ENCODE assay signal across 9 mouse cellular contexts in genomic region chr15:101056225-101056624, GRCm38 (mm10). TPM values are rescaled to one million over a fixed set of nuclear protein-coding genes. Genes with fewer than 3 reads are reported as not detected.
DNase-seq lines count a peak whose midpoint lies in the region; ATAC-seq and TF ChIP-seq lines count a peak whose summit lies in the region.
"Had no signal": no experiment of that assay in that cellular context is flagged by ENCODE, and none has a peak within 500 bp of the region (broad histone marks: within the 10 kb centered on the region; RNA-seq: fewer than 3 reads in every experiment).

No protein-coding gene starts in this region.

- H3K9me3 ChIP-seq in forebrain, embryonic 10.5 days = no peaks in the 10 kb centered on the region
- H3K9me3 ChIP-seq in intestine, embryonic 16.5 days (ENCODE audit: control insufficient read depth, low read length) = no peaks in the 10 kb centered on the region
- no peaks in the 10 kb centered on the region for H3K9me3 ChIP-seq in limb, embryonic 14.5 days (ENCODE audit: control insufficient read depth, low read length)
- H3K9me3 ChIP-seq in neural tube, embryonic 12.5 days = no peaks in the 10 kb centered on the region

- no peak overlapping the region for H3K9ac ChIP-seq in intestine, embryonic 16.5 days (ENCODE audit: low read depth, low read length)
- no peak overlapping the region for H3K9ac ChIP-seq in limb, embryonic 14.5 days (ENCODE audit: low read depth, low read length, severe bottlenecking)
- no peak overlapping the region for H3K9ac ChIP-seq in neural tube, embryonic 12.5 days

- H3K27ac ChIP-seq in forebrain, embryonic 10.5 days = no peak overlapping the region
- H3K27ac ChIP-seq in intestine, embryonic 16.5 days (ENCODE audit: low read length) = no peak overlapping the region
- no peak overlapping the region for H3K27ac ChIP-seq in limb, embryonic 14.5 days (replicated peaks; ENCODE audit: low read depth, low read length)
- no peak overlapping the region for H3K27ac ChIP-seq in neural tube, embryonic 12.5 days

- 0 out of 2 replicates have a peak, but pooled peaks have one; percentile 49 for ATAC-seq in cerebellum, adult (ENCODE audit: insufficient number of reproducible peaks, low FRiP score, low TSS enrichment)
- ATAC-seq in intestine, embryonic 16.5 days = peak; percentile 77
- ATAC-seq in limb, embryonic 14.5 days (ENCODE audit: low FRiP score, low read depth) = peak; percentile 72
- ATAC-seq in neural tube, embryonic 12.5 days (ENCODE audit: low FRiP score, low read depth) = peak; percentile 52; the same call in 1 of the 2 replicates
- ATAC-seq in monocyte, adult 5-6 weeks (replicated peaks; ENCODE audit: insufficient number of reproducible peaks, low FRiP score, low TSS enrichment, poor library complexity, severe bottlenecking) = no peak

- peaks cover 33% of the 10 kb centered on the region for H3K36me3 ChIP-seq in forebrain, embryonic 10.5 days (replicated peaks)
- H3K36me3 ChIP-seq in intestine, embryonic 16.5 days (ENCODE audit: control insufficient read depth, insufficient read depth, low read length) = no peaks in the 10 kb centered on the region
- 0 out of 2 replicates have a peak, but pooled peaks cover 11% of the 10 kb centered on the region for H3K36me3 ChIP-seq in limb, embryonic 14.5 days (ENCODE audit: control insufficient read depth, insufficient read depth, low read length)
- peaks cover 3% of the 10 kb centered on the region; the same call in 1 of the 2 replicates for H3K36me3 ChIP-seq in neural tube, embryonic 12.5 days

- WGBS in forebrain, embryonic 10.5 days = 42% methylated on average over 10 of the region's 10 CpGs
- WGBS in intestine, embryonic 16.5 days = 41% methylated on average over 10 of the region's 10 CpGs
- 37% methylated on average over 10 of the region's 10 CpGs for WGBS in limb, embryonic 14.5 days
- WGBS in neural tube, embryonic 12.5 days = 38% methylated on average over 10 of the region's 10 CpGs

- no peak overlapping the region for H3K4me2 ChIP-seq in intestine, embryonic 16.5 days (ENCODE audit: low read depth, low read length)
- H3K4me2 ChIP-seq in limb, embryonic 14.5 days (replicated peaks; ENCODE audit: low read depth, low read length, severe bottlenecking) = no peak overlapping the region
- H3K4me2 ChIP-seq in neural tube, embryonic 12.5 days (replicated peaks) = no peak overlapping the region

- peaks cover 76% of the 10 kb centered on the region for H3K27me3 ChIP-seq in forebrain, embryonic 10.5 days (ENCODE audit: poor library complexity, severe bottlenecking)
- H3K27me3 ChIP-seq in intestine, embryonic 16.5 days (replicated peaks; ENCODE audit: control insufficient read depth, insufficient read depth, low read length) = peaks cover 32% of the 10 kb centered on the region
- peaks cover 39% of the 10 kb centered on the region for H3K27me3 ChIP-seq in limb, embryonic 14.5 days (ENCODE audit: control insufficient read depth, insufficient read depth, low read length)
- peaks cover 36% of the 10 kb centered on the region for H3K27me3 ChIP-seq in neural tube, embryonic 12.5 days (replicated peaks)

- peaks cover 77% of the 10 kb centered on the region for H3K4me1 ChIP-seq in forebrain, embryonic 10.5 days
- peaks cover 12% of the 10 kb centered on the region for H3K4me1 ChIP-seq in intestine, embryonic 16.5 days (ENCODE audit: control insufficient read depth, insufficient read depth, low read length)
- peaks cover 11% of the 10 kb centered on the region; the same call in 1 of the 2 replicates for H3K4me1 ChIP-seq in limb, embryonic 14.5 days (ENCODE audit: control insufficient read depth, insufficient read depth, low read length)
- H3K4me1 ChIP-seq in neural tube, embryonic 12.5 days = peaks cover 48% of the 10 kb centered on the region

- no peak for DNase-seq in cerebellum, adult 11-12 months
- peak; percentile 15 for DNase-seq in MEL-GATA-1-ER (ENCODE audit: extremely low read depth, low read depth)
- DNase-seq in forebrain, embryonic 10.5 days (ENCODE audit: extremely low spot score, low spot score) = peak; percentile 59
- DNase-seq in limb, embryonic 14.5 days (ENCODE audit: low spot score) = peak; percentile 77

- no peak overlapping the region for H3K4me3 ChIP-seq in forebrain, embryonic 10.5 days
- H3K4me3 ChIP-seq in intestine, embryonic 16.5 days (ENCODE audit: low read length) = no peak overlapping the region
- H3K4me3 ChIP-seq in limb, embryonic 14.5 days (replicated peaks; ENCODE audit: low read length) = no peak overlapping the region
- H3K4me3 ChIP-seq in neural tube, embryonic 12.5 days = no peak overlapping the region

- no peak for TF ChIP-seq POLR2A in limb, embryonic 14.5 days (IDR thresholded peaks at IDR 0.05; ENCODE audit: borderline replicate concordance, extremely low read depth, insufficient read depth, insufficient read length)

RNA-seq across cellular contexts. Expression of gene Gm47841, which starts 9.0 kb away (rescaled TPM):
- not detected in 2 replicates for polyA plus RNA-seq in forebrain, embryonic 10.5 days (2016; fragmentation: Nextera tagmentation; extraction: Ambion mirVana)
- polyA plus RNA-seq in intestine, embryonic 16.5 days (2015; fragmentation: Nextera tagmentation; extraction: Ambion mirVana) = not detected in 2 replicates
- 0.05 TPM in 1 of 2 replicates, not detected in the other for polyA plus RNA-seq in limb, embryonic 14.5 days (2012; rRNA removed)
- polyA plus RNA-seq in limb, embryonic 14.5 days (2014; fragmentation: Nextera tagmentation; extraction: Ambion mirVana) = not detected in 2 replicates
- polyA plus RNA-seq in neural tube, embryonic 12.5 days (2016; fragmentation: Nextera tagmentation; extraction: Ambion mirVana) = not detected in 2 replicates
- total RNA-seq in monocyte, adult 5-6 weeks (2017) = not detected in 3 replicates
- polyA plus RNA-seq: gonadal fat pad, adult 2 months had no signal

RNA-seq across cellular contexts. Expression of gene Fignl2, which starts 22.1 kb away (rescaled TPM):
- polyA plus RNA-seq in forebrain, embryonic 10.5 days (2016; fragmentation: Nextera tagmentation; extraction: Ambion mirVana) = 0.80 and 0.82 TPM in 2 replicates
- polyA plus RNA-seq in intestine, embryonic 16.5 days (2015; fragmentation: Nextera tagmentation; extraction: Ambion mirVana) = 0.12 TPM in 2 replicates
- polyA plus RNA-seq in limb, embryonic 14.5 days (2012; rRNA removed) = 3.7 and 5.4 TPM in 2 replicates
- polyA plus RNA-seq in limb, embryonic 14.5 days (2014; fragmentation: Nextera tagmentation; extraction: Ambion mirVana) = 0.15 and 0.17 TPM in 2 replicates
- polyA plus RNA-seq in neural tube, embryonic 12.5 days (2016; fragmentation: Nextera tagmentation; extraction: Ambion mirVana) = 0.55 and 0.84 TPM in 2 replicates
- total RNA-seq in monocyte, adult 5-6 weeks (2017) = 0.57 TPM in 1 of 3 replicates, not detected in the others

RNA-seq across cellular contexts. Expression of gene Ankrd33, which starts 59.3 kb away (rescaled TPM):
- polyA plus RNA-seq in forebrain, embryonic 10.5 days (2016; fragmentation: Nextera tagmentation; extraction: Ambion mirVana) = not detected in 2 replicates
- polyA plus RNA-seq in intestine, embryonic 16.5 days (2015; fragmentation: Nextera tagmentation; extraction: Ambion mirVana) = not detected in 2 replicates
- not detected in 2 replicates for polyA plus RNA-seq in limb, embryonic 14.5 days (2012; rRNA removed)
- polyA plus RNA-seq in limb, embryonic 14.5 days (2014; fragmentation: Nextera tagmentation; extraction: Ambion mirVana) = not detected in 2 replicates
- not detected in 2 replicates for polyA plus RNA-seq in neural tube, embryonic 12.5 days (2016; fragmentation: Nextera tagmentation; extraction: Ambion mirVana)
- not detected in 3 replicates for total RNA-seq in monocyte, adult 5-6 weeks (2017)
- polyA plus RNA-seq: gonadal fat pad, adult 2 months had no signal
